Mouse (Mus musculus) lung, embryonic 14.5 days (tissue): ENCODE measurements around the gene Shisa7. TPM values are rescaled to one million over a fixed set of nuclear protein-coding genes. Genes with fewer than 3 reads are reported as not detected.
"Not testable (repeated sequence)": the region's sequence is repeated elsewhere in the genome, so short reads cannot be mapped to it uniquely, and the experiment has no call there.

Experiments used
- ATAC-seq: fragments of 200-750 bp; cut with Nextera tagmentation; 2 replicates; pipeline ENCODE4 v1.8.0; 2017; ENCODE audit warnings: mild to moderate bottlenecking, moderate TSS enrichment, moderate library complexity; ENCODE audit not compliant: insufficient read depth
- DNase-seq: peaks from one replicate; pipeline ENCODE4 v3.0.0-alpha.2; 2015
- H3K27ac ChIP-seq: fragments of 300-500 bp; sonication (generic); 2 replicates; pipeline ENCODE4 v1.5.1; 2014; ENCODE audit warnings: low read depth, mild to moderate bottlenecking, moderate library complexity
- H3K27me3 ChIP-seq: fragments of 300-500 bp; sonication (generic); 2 replicates; pipeline ENCODE4 v1.6.1; 2014; ENCODE audit warnings: low read length, control low read depth; ENCODE audit not compliant: insufficient read depth
- H3K36me3 ChIP-seq: fragments of 300-500 bp; sonication (generic); 2 replicates; pipeline ENCODE4 v1.6.1; 2014; ENCODE audit warnings: control low read depth; ENCODE audit not compliant: insufficient read depth
- H3K4me1 ChIP-seq: fragments of 300-500 bp; sonication (generic); 2 replicates; pipeline ENCODE4 v1.6.1; 2014; ENCODE audit warnings: antibody characterized with exemption, control low read depth; ENCODE audit not compliant: insufficient read depth
- H3K4me2 ChIP-seq: fragments of 300-500 bp; sonication (generic); 2 replicates; pipeline ENCODE4 v1.6.1; 2014; ENCODE audit warnings: mild to moderate bottlenecking
- H3K4me3 ChIP-seq: fragments of 300-500 bp; sonication (generic); 2 replicates; pipeline ENCODE4 v1.5.1; 2014; ENCODE audit warnings: low read depth, low read length
- H3K9ac ChIP-seq: fragments of 300-500 bp; sonication (generic); 2 replicates; pipeline ENCODE4 v1.6.1; 2014
- H3K9me3 ChIP-seq: fragments of 300-500 bp; sonication (generic); 2 replicates; pipeline ENCODE4 v1.6.1; 2016; ENCODE audit warnings: low read depth, low read length, control low read depth
- CTCF ChIP-seq: IDR thresholded peaks from 2 replicates; pipeline ENCODE4 v1.5.1; 2016; ENCODE audit warnings: antibody characterized with exemption, low read depth
- WGBS: fragments of 180-500 bp; shearing (Covaris S2); extraction: QIAGEN DNeasy Blood & Tissue Kit; methylation state at CpG from one replicate; pipeline ENCODE4 v1.1.7; 2014; 5-methylcytosine and 5-hydroxymethylcytosine counted together
- polyA plus RNA-seq: library from polyadenylated mRNA; unstranded; fragments of >200 nt; fragmentation: Nextera tagmentation; extraction: Ambion mirVana; gene quantifications from 2 replicates; pipeline ENCODE4 v1.2.1, GENCODE M21; 2014

Shisa7 gene
- polyA plus RNA-seq, 1 experiment from 2014 or later = 1.1 TPM

DNA sequence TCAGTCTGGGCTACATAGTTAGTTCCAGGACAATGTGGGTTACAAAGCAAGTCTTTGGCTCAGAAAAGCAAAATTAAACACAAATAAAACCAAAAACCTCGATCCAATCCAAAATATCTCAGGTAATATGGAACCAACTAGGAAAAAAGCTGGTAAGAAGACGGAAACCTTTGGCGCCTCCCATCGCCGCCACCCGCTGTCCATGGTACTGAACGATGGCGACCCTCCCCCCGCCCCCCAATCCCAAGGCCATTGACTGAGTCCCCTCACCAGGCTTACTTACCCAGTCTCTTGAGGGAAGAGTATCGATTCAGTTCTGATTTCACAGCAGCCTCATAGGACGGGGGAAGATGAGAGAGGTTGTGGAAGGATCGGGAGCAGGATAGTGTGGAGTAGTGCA, 14.0 kb downstream of the Shisa7 start:
- ATAC-seq = no peak
- H3K4me2 ChIP-seq = no peak overlapping the region
- peak; percentile 33 for DNase-seq
- no peaks in the 10 kb centered on the region for H3K9me3 ChIP-seq
- no peak overlapping the region for H3K27ac ChIP-seq
- no peaks in the 10 kb centered on the region for H3K4me1 ChIP-seq
- no peaks in the 10 kb centered on the region for H3K36me3 ChIP-seq
- no peak overlapping the region for H3K4me3 ChIP-seq
- no peak overlapping the region for H3K9ac ChIP-seq
- no peak for TF ChIP-seq CTCF
- WGBS = 10% methylated on average over 12 of the region's 12 CpGs
- peaks cover 9% of the 10 kb centered on the region for H3K27me3 ChIP-seq

DNA sequence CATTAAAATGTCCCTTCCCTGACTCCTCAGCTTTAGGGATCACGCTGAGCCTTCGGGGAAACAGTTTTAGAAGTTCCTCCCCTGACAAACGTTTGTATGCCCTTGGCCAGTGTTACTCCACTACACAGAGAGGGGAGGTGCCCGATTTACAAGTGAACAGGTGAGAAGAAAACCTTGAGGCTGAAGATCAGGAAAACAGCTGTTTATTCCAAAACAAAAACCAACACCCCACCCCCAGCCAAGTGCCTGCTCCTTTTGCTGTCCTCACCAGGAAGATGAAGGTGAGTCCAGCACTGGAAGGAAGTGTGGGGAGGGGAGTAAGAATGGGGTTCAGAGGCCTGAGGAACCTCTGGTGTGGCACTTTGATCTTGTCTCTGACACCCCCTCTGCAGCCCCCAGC, 19.1 kb downstream of the Shisa7 start:
- no peaks in the 10 kb centered on the region for H3K9me3 ChIP-seq
- TF ChIP-seq CTCF = no peak
- H3K4me1 ChIP-seq = no peaks in the 10 kb centered on the region
- ATAC-seq (no peak), DNase-seq (no peak)
- no peak overlapping the region for H3K9ac ChIP-seq
- 38% methylated on average over 4 of the region's 4 CpGs for WGBS
- H3K36me3 ChIP-seq = no peaks in the 10 kb centered on the region
- 0 out of 2 replicates have a peak, but pooled peaks cover 4% of the 10 kb centered on the region for H3K27me3 ChIP-seq
- H3K4me3 ChIP-seq = no peak overlapping the region
- H3K4me2 ChIP-seq = no peak overlapping the region
- no peak overlapping the region for H3K27ac ChIP-seq

DNA sequence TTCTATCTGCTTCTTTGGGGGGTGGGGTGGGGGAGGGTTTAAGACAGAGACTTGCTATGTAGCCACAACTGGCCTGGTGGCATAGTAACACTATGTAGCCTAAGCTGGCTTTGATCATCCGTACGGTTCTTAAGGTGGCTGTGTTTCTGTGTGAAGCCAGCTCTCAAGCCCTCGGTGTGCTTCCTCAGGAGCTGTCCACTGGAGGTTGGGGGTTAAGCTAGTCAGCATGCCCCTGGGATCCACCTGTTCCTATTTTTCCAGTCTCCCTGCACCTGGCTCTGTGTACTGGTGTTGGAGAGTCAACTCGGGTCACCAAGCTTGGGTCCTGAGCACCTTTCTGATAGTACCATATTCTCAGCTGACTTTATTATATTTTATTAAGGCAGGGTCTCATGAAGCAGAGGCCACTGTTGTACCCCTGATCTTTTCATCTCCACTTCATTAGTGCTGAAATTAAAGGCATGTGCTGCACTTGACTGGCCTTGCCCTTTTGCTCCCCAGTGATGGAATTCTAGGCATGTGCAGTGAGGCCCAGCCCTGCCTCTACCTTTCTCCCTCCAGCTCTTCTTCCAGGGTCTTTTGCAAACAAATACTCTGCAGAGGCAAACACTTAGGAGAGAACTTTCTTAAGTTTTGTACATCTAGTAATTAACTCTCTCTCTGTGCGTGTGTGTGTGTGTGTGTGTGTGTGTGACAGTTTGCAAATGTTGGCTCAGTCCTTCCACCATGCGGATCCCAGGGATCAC, 22.2 kb downstream of the Shisa7 start:
- Histone ChIP-seq H3K4me1 (no peaks in the 10 kb centered on the region), H3K4me2 (no peak overlapping the region), H3K4me3 (no peak overlapping the region), H3K27me3 (no peaks in the 10 kb centered on the region), H3K9ac (no peak overlapping the region), H3K9me3 (no peaks in the 10 kb centered on the region), H3K36me3 (no peaks in the 10 kb centered on the region), H3K27ac (peak overlapping the region; percentile 67)
- DNase-seq (no peak), ATAC-seq (peak; percentile 38; the same call in 1 of the 2 replicates)
- 38% methylated on average over 6 of the region's 6 CpGs for WGBS
- TF ChIP-seq CTCF = no peak

DNA sequence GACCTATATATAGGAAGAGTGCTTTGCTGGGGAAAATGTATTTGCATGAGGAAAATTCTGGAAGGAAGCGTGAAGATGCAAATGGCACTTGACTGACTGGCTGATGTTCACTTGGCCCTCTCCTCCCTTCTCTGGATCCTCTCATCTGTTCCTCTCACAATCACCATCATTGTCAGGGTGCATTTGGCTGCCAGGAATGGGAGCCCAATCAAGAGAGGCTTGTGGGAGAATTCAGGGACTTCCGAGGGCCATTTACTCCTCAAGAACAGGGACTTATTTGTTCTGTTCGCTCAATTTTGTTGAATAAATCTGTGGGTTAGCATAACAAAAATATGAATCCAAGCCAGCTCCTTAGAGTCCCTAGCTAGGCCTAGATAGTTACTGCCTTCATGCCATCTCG, 22.8 kb downstream of the Shisa7 start:
- Histone ChIP-seq H3K4me1 (no peaks in the 10 kb centered on the region), H3K9me3 (no peaks in the 10 kb centered on the region), H3K27ac (peak overlapping the region; percentile 67), H3K9ac (no peak overlapping the region), H3K27me3 (no peaks in the 10 kb centered on the region), H3K36me3 (no peaks in the 10 kb centered on the region), H3K4me2 (no peak overlapping the region), H3K4me3 (no peak overlapping the region)
- ATAC-seq (no peak), DNase-seq (no peak)
- no peak for TF ChIP-seq CTCF
- WGBS = 65% methylated on average over 4 of the region's 4 CpGs

DNA sequence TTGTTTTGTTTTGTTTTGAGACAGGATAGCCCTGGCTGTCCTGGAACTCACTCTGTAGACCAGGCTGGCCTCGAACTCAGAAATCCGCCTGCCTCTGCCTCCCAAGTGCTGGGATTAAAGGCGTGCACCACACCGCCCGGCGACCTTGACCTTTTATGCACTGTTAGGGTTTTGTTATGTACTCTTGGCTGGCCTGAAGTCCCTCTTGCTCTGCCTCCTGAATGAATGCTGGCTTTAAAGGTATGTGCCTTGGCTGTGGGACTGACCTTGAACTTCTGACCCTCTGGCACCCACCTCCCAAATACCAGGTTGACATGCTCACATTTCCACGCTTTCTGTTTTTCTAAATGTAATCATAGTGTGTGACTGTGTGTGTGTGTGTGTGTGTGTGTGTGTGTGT, 23.6 kb downstream of the Shisa7 start:
- not testable (repeated sequence) for H3K27ac ChIP-seq, H3K4me3 ChIP-seq, H3K4me2 ChIP-seq, DNase-seq, H3K9me3 ChIP-seq, ATAC-seq, H3K27me3 ChIP-seq, H3K9ac ChIP-seq, H3K4me1 ChIP-seq, H3K36me3 ChIP-seq
- WGBS = 90% methylated on average over 7 of the region's 7 CpGs

DNA sequence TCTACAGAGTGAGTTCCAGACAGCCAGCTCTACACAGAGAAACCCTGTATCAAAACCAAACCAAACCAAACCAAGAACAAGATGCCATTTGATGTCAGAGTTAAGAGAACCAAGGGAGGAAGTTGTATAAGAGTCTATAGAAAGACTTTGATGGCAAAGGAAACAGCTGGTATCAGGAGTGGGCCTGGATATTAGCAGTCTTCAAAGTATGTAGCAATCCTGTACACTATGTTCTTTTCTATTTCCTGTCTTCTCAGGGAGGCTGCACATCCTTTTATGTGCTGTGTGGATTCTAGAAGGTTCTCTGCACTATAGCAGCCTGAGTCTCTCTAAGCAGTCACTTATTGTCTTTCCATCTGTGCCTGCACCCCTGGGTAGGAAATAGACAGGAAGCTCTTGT, 27.9 kb downstream of the Shisa7 start:
- H3K9me3 ChIP-seq = no peaks in the 10 kb centered on the region
- no peak overlapping the region for H3K27ac ChIP-seq
- no peak overlapping the region for H3K4me2 ChIP-seq
- H3K36me3 ChIP-seq = no peaks in the 10 kb centered on the region
- no peak for ATAC-seq
- H3K4me1 ChIP-seq = peaks cover 6% of the 10 kb centered on the region; the same call in 1 of the 2 replicates
- no peak overlapping the region for H3K4me3 ChIP-seq
- no peak for TF ChIP-seq CTCF
- no peak overlapping the region for H3K9ac ChIP-seq
- DNase-seq = no peak
- H3K27me3 ChIP-seq = no peaks in the 10 kb centered on the region

DNA sequence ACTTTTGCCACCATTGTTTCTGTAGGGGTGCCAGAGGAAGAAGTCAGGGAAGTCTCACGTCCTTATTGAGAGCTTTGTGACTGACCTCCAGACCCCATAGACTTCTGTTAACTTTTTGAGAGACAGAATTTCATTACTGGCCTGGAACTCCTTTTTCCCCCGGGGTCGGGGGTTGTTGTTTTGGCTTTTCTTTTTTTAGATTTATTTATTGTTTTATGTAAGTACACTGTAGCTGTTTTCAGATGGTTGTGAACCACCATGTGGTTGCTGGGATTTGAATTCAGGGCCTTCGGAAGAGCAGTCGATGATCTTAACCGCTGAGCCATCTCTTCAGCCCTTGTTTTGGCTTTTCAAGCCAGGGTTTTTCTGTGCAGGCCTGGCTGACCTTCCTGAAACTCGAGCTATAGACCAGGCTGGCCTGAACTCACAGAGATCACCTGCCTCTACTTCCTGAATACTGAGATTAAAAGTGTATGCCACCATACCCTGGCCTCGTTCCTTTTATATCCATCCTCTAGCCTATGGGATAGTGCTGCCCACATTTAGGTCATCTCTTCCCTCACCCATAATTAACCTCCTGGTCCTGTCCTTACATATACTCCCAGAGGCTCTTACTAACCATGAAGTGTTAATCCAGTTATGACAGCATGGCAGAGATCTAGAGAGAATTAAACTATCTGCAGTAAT, 31.2 kb downstream of the Shisa7 start:
- peaks cover 30% of the 10 kb centered on the region for H3K36me3 ChIP-seq
- peak overlapping the region; percentile 61 for H3K9ac ChIP-seq
- 17% methylated on average over 8 of the region's 8 CpGs for WGBS
- H3K4me2 ChIP-seq = peak overlapping the region; percentile 82
- H3K9me3 ChIP-seq = no peaks in the 10 kb centered on the region
- DNase-seq = no peak
- peaks cover 23% of the 10 kb centered on the region for H3K4me1 ChIP-seq
- peak overlapping the region; percentile 91 for H3K27ac ChIP-seq
- H3K27me3 ChIP-seq = no peaks in the 10 kb centered on the region
- no peak for ATAC-seq
- no peak for TF ChIP-seq CTCF
- H3K4me3 ChIP-seq = peak overlapping the region; percentile 85
